Mouse (Mus musculus): ENCODE results near the gene Tenm1.

Gene Tenm1

DNA sequence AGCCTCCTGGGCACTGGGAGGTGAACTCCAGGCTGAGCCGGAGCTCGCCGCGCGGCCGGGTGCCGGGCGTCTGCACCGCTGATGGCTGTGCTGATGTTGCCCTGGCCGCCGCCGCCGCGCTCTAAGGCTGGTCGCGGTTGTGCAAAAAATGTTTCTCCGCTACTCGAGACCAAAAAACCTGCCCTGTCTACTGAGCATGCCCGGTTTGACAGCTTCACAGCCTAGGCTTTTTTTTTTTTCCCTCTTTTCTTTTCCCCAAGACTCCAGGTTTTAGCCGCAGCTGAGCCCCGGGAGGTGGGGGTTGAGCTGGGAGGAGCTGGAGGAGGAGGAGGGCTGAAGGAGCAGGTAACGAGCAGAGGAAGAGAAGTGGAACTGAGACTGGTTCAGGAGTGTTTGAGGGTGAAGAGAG is at the start of gene Tenm1:
Gene Tenm1 (minus strand): TSS at position 272 of the 409 bp plus-strand sequence.
- DNase-seq (ENCODE audit: low spot score in 2 of 2) = peak; percentile 34 to 50

DNA sequence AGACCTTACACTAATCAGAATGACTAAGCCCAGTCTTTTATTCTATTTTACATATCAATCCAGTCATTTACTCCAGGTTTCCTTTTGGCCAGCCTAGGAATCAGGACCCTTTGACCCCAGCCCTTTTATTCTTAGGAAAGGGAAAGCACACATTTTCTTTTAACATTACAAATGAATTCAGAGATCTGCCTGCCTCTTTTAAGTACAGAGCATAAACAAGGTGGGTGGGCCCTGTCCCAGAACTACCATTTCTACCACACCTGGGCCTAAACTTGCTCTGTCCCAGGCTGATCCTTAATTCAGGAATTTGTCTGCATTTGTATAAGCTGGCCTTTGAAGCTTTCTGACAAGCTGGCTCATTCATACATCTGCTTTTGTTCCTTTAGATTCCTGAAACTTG is 38.4 kb upstream of the Tenm1 start:
- DNase-seq (ENCODE audit: low spot score in 2 of 2) = no peak

DNA sequence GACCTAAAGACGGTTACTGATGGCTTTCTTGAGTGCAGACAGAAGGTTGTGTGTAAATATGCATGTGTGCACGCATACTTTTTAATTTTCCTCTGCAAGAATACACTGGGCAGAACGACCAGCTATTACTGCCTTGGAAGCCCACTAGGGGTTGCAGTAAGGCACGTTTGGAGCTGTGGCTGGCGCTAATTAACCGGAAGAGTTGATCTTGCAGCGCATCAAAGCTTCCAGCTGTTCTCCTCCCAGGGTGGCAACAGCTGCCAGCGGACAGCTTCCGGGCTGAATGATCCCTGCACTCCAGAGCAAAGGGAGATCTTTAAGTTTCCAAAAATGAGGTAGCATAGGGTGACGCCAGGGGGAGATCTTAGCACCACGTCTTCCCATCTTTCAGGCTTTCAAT is 1.7 kb upstream of the Tenm1 start:
- DNase-seq (ENCODE audit: low spot score in 2 of 2) = no peak

DNA sequence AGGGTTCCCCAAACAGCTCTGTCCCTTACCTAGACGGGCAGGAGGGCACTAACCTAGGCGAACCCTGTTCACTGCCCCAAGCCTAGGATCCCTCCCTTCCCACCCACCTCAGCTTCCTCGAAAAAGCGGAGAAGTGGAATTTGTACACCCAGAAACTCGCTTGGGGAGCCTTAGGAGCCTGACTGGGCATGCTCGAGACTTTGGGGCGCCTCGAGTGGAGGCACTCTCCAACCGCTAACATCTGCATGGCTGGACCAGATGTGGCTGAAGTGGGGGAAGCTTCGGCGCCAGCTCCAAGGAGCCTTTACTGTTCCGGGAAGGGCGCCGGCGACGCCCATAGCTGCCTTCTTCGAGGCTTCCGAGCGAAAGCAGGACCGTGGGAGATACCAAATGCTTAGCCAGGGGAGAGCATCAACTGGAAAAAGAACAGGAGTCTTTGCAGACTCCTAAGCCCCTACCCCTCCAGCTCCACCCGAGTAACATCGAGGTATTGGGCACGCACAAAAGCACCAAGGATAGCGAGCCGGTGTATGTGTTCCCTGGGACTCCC is 1.1 kb upstream of the Tenm1 start:
- DNase-seq (ENCODE audit: low spot score in 2 of 2) = peak; percentile 3 to 20

DNA sequence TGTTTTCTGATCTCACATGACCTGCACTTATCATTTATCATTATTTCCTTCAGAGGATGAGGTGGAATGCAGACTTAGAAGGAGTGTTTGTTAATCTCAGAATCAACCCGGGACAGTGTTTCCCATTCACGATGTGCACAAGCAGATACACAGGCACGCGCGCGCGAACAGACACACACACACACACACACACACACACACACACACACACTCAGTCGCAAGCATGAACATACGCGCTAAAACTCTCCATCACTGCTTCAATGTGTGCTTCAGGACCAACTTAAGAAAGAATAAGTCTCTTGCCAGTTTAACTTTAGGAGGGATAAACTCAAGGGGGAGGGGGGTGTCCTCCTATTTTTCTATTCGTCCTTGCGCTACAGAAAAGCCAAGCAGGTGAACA is 411 bp upstream of the Tenm1 start:
- peak in 1 of 2 experiments; percentile 4 for DNase-seq (ENCODE audit: low spot score in 2 of 2)

DNA sequence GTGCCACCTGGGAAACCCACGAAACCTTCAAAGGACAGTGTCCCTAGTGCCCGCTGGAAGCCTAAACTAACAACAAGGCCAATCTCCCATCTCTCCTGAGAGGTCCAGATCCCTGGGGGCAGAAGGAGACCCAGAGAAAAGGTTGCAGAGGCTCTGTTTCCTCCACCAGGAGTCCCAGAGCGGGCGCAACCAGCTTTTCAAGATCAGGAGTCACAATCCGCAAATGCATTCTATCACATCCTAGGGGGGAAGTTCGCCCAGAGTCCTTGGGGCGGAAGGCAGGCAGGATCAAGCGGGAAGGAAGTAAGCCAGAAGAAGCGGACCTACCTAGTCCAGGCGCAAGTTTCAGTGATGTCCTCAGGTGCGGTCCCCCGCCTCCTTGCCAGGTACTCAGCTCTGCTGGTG is 963 bp downstream of the Tenm1 start:
- no peak for DNase-seq (ENCODE audit: low spot score in 2 of 2)

DNA sequence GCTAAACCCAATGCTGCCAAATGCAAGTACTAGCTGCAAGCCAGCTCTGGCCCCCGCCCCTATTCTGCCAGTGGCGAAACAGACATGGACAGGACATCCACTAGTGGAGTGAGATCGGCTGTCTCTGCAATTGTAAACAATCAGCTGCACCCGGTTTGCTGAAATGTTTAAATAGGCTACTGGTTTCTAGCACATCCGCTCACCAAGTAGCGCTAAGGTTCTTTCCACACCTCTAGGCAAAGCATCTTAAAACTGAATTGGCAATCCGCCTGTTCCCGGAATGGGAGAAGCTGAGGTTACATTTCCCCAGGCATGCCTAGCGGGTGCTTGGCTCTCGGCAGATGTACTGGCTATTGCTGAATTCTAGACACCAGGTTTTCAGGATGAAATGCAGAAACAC is 1.8 kb downstream of the Tenm1 start:
- no peak for DNase-seq (ENCODE audit: low spot score in 2 of 2)

DNA sequence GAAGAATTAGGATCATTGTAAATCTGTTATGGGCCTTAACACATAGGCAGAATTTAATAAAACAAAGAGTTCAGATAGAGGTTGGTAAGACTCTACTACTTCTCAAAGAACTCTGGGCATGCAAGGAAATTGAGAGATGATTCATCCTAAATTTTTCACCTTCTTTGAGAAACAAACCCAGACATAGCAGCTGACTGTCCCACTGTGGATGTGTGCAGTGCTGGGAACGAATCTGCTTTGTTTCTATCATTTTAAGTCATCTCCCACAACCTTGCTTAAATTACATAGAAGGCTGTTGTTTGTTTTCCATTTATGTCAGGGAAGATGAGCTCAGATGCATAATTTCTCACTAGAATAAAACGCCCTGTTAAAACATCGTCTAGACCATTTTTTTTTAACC is 31.0 kb downstream of the Tenm1 start:
- peak in 1 of 2 experiments; percentile 2 for DNase-seq (ENCODE audit: low spot score in 2 of 2)

DNA sequence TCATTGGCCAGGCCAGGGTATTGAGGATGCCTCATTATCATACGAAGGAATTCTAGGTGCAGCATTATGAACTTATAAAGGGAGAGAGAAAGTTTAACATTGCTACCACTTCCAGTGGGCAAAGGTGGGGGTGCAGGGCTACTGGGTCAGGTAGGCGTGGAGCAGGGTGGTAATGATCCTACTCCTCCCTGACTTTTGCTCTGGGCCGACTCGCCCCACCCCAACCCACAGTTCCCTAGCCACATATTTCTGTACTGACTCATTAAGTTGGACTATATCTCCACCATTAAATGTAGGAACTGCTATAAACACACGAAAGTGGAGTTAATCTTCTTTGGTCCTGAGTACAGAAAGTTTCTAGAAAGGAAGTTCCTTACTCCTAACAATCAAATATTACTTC is 40.8 kb downstream of the Tenm1 start:
- DNase-seq (ENCODE audit: low spot score in 2 of 2) = no peak

DNA sequence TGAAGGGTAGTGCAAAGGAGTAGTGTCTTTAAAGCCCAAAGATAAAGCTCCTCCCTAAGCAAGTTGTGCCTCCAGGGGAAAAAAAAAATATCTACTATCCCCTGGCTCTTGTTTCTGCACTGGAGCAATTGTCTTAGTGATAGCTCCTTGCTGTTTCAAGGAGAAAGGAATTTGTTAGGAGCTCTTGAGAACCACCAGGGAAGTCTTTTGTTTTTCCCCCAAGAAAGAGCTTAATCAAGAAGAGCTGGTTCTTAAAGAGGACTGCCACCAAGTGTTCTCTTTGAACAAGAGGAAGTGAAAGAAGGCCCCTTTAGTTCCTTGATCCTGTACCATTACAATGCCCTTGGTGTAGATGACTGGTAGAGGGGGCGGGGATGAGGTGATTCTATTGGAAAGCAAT is 56.4 kb downstream of the Tenm1 start:
- no peak for DNase-seq (ENCODE audit: low spot score in 2 of 2)

DNA sequence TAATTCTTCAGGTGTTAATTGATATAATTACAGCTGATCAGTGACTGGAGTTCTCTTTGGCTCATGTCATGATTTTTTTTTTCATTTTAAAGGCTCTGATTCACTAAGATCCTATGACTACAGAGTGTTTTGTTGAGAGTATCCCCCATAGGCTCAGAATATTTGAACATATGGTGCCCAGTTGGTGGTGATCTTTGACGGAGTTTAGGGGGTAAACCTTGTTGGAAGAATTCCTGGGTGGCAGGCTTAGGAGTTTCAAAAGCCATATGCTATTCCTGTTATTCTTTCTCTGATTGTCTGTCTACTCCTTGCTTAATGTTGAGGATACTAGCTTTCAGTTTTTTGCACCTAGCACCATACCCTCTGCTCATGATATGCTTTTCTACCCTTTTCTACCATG is 109.6 kb downstream of the Tenm1 start:
- DNase-seq (ENCODE audit: low spot score in 2 of 2) = no peak

DNA sequence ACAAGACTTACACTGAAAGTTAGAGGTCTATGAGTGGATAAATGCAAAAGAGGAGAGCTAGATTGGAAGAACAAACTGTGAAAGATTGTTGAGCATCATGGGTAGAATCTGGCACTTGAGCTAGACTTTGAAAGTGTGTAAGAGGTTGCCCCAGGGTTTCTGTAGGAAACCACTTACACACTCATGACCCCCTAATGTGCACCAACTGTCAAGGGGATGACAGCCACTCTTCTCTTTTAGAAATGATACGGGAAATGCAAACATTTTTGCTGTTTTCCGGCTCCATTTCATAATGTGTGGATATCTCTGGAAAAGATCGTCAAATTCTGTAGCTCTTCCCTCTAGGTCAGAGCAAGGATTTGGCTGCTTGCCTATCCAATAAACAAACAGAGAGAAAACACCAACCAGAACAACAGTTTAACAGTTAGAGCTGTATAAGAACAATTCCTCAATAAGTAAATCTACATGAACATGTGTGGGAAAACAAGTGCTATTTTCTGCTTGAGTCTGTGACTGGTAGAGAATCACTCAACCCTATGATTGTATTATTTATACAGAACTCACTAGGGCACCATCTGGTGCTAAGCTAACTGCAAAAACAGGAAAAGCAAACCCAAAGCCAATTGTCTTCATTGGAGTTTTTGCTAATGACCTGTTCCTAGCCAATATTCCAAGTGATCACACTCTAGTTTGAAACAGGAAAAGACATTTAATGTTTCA is 111.0 kb downstream of the Tenm1 start:
- DNase-seq (ENCODE audit: low spot score in 2 of 2) = no peak

DNA sequence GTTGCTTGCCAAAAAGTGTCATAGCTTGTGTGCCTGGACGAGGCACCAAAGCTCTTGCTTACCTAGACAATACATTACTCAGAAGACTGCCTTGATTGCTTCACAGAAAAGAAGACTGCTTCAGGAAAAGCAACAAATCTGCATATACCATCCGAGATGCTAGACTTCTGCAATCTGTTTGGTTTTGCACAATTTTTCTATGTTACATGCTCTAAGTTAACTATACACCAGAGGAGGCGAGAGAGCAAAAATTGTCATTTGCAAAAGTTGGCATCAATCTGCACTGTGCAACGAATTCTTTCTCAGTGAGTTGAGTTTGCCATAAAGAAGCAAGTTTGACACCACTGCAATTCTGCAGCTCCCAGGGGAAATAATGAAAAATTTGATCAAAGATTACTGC is 193.1 kb downstream of the Tenm1 start:
- no peak for DNase-seq (ENCODE audit: low spot score in 2 of 2)

DNA sequence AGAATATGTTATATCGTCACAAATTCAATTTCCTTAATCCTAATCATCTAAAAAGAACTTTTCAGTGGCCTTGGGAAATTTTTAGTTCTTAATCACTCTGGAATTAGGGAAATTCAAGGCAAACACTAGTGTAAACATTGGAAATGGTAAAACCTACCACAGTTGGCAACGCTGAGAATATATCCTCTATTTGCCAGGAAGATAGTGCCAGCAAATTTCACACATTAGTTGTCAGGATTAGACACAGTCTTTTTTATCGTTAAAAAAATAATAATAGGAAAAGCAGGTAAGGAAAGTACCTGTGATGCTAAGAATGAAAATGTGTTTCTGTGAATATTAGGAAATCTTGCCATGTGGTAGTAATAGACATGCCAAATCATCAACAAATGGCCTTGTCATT is 223.9 kb downstream of the Tenm1 start:
- no peak for DNase-seq (ENCODE audit: low spot score in 2 of 2)

DNA sequence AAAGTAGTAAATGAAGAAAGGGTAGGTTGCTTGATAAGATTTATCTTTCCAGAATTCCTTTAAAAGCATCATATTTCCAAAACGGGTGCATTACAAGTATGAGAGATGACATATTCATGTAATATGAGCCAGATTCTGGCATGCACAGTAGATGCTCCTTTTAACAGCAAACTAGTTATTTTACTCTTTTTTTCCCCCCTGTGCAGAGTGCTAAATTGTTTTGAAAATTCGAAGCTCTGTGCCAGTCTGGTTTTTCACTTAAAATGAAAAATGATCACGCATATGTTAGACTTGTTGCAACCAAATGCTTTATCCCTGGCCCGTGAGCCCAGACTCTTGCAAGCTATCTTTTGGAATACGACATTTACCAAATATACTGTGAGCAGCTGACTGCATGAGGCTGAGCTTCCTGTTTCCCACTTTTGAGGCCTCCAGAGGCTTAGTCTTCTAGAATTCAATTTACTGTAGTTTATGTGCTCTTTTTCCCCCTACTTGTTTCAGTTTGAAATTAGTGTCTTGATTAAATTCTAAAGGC is 226.6 kb downstream of the Tenm1 start:
- DNase-seq (ENCODE audit: low spot score in 2 of 2) = no peak

DNA sequence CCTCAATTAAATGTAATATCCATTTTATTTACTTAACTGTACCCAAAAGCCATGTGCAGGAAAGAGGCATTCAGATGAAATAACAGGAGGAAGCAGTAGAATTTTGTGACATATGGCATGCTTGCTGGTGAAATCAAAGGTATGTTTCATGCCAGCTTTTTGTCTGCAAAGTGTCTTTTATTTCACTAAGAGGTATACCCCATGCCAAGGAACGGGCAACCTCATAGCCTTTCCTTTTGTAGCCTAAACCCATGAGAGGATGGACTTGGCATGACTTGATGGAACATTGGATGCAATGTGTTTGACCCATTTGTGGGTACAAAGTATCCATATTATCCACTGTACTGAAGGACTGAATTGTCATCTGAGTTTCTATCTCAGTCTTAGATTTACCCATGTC is 246.0 kb downstream of the Tenm1 start:
- DNase-seq (ENCODE audit: low spot score in 2 of 2) = no peak

DNA sequence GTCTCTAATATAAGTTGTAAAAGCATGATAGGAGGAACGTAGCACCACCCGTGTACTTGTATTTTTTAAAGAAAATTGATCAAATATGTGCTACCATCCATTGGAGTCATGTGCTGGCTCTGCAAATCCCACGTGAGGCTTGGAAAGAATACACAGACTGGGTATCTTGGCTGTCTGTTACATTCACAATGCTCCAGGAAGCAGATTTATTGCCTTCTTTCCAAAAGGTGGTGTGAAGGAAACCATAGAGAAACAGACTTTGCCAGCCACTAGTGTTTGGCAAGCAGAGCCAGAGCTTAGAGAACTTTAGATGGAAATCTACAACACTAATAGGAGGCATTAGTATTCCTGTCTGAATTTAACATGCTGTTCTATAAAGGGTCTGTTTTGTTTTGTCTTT is 277.4 kb downstream of the Tenm1 start:
- peak in 1 of 2 experiments; percentile 0 for DNase-seq (ENCODE audit: low spot score in 2 of 2)

DNA sequence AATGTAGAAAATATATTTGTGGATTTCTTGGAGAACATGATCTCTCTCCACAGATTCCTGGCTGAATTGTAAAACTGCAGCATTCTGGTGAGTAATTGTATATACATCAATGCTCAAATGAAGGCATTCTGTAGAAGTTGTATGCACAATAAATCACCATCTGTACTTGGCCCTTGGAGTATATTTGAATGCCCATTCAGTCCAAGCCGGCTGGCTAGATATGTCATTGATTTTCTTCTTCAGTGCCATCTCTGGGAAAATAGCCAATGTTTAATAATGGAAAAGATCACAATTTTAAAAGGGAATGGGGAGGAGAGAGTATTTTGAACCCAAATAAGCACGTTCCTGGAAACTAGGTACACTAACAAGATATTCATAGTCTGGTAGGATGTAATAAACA is 299.2 kb downstream of the Tenm1 start:
- DNase-seq (ENCODE audit: low spot score in 2 of 2) = no peak

DNA sequence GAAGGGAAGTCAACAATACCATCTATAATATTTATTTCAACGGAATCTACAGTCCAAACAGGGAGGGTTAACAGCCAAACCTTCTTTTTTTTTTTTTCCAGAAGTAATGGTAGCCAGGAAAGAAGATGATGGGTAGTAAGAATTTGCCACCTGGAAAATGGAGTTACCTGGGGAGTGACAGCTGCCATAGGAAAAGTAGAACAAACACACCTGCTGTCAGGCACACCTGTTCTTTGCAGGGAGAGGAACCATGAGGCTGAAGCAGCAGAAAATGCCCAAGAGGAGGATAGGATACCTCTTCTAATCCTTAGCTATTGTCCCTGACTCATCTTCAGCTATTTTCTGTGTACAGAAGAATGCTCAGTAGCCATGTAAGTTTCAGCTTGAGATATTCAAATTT is 306.4 kb downstream of the Tenm1 start:
- no peak for DNase-seq (ENCODE audit: low spot score in 2 of 2)

DNA sequence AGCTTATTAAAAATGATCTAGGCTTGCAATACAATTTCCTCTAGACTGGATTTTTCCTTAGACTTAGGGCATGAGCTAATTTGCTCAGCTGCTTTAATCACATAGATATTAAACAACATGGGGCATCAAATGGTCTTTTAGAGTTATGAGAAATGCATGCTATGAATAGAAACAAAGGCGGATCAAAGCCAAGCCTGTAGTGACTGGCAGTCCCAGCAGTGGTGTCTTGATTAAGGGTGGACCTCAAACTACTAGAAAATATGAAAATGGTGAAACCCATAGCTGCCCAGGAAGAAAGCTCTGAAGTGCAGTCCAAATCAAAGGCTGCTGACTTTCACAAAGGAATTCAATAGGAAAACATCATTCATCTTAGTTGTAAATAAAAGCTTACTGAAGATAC is 306.9 kb downstream of the Tenm1 start:
- DNase-seq (ENCODE audit: low spot score in 2 of 2) = no peak

DNA sequence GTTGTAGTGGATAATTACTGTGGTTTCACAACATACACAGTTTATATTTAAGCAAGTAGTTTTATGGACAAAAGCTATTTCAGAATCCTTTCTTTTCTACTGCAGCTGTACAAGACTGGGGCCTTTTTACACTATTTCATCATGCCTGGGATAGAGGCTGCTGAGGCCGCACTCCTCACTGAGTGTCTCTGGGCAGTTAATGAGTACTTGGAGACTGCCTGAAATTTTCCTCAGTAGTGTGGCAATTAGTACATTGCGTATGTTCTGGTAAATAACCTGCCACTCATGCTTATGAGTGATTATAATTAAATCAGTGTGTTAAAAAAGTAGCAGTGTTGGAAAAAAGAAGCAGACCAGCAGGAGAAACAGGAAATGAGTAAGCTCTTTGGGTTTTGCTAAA is 442.8 kb downstream of the Tenm1 start:
- DNase-seq (ENCODE audit: low spot score in 2 of 2) = no peak

DNA sequence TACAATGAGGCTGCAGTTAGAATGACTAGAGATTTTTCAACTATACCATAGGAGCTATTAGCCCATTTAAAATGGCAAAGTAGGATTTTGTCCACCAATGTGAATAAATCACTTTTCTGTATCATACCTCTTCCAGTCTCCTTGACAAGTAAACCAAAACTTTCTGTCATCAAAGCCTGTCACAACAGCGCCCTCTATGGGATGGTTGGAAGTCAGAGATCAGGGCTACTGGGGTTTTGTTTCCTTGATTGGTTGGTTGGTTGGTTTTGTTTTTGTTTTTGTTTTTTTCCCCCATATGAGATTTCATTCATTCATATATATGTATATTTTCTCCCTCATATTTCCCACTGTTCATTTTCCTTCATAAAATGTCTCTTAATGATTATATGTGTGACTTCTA is 455.4 kb downstream of the Tenm1 start:
- DNase-seq (ENCODE audit: low spot score in 2 of 2) = no peak

DNA sequence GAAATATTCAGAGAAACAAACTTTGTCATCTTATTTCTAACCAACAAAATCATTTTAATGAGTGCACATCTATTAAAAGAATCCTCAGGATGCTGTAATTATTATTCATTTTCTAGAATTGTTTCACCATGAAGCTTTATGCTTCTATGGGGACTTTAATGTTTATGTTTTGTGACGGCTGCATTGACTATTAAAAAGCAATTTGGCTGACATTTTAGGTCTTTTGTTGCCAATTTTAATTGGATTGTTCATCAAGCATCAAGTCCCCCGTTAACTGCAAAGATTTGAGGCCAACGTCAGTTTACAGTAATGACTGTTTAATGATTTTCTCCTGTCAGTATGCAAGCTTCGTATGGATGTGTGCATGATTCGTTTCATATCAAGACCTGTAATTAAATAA is 461.3 kb downstream of the Tenm1 start:
- no peak for DNase-seq (ENCODE audit: low spot score in 2 of 2)

DNA sequence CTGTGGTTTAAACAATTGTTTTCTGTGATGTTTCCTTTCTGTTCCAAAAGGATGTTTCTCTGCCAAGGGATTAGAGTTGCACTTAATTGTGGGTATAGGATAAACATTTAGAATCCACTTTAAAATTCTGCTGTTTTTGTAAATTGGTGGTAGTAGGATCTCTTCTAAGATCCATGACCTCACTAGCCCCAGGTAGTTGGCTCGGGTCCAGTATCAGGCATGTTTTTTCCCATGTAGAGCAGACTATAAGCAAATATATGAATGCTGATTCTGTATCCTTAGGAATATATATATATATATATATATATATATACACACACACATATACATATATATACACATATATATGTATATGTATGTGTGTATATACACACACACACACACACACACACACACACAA is 567.2 kb downstream of the Tenm1 start:
- DNase-seq (ENCODE audit: low spot score in 2 of 2) = no peak
